Mouse (Mus musculus) cerebellum, adult 2 months (tissue): Measurements from ENCODE around the gene Tmem8. TPM values are rescaled to one million over a fixed set of nuclear protein-coding genes. Genes with fewer than 3 reads are reported as not detected.
A peak's percentile ranks its signal among the peaks of the same experiment; 100 is the strongest.

Experiments used
- DNase-seq, 2 experiments: peaks; one replicate each; pipeline ENCODE4 v3.0.0; 2021
- H3K27ac ChIP-seq: fragments of 200-500 bp; 2 replicates; pipeline ENCODE4 v1.5.1; 2012; ENCODE audit warnings: low read length, control low read depth, inconsistent platforms; ENCODE audit not compliant: insufficient read depth
- H3K27me3 ChIP-seq: fragments of 200-500 bp; 2 replicates; pipeline ENCODE4 v1.6.1; 2012; ENCODE audit warnings: inconsistent platforms, mild to moderate bottlenecking, low read length, moderate library complexity; ENCODE audit not compliant: control insufficient read depth, insufficient read depth
- H3K4me1 ChIP-seq: fragments of 200-500 bp; 2 replicates; pipeline ENCODE4 v1.6.1; 2011; ENCODE audit warnings: low read length; ENCODE audit not compliant: control insufficient read depth, insufficient read depth
- H3K4me3 ChIP-seq: fragments of 200-500 bp; replicated peaks from 2 replicates; pipeline ENCODE3; 2011; ENCODE audit warnings: mild to moderate bottlenecking, low read depth, low read length, control low read depth; ENCODE audit not compliant: insufficient read depth
- CTCF ChIP-seq: fragments of 200-500 bp; IDR thresholded peaks from 2 replicates; pipeline ENCODE4 v1.5.1; 2011; ENCODE audit warnings: low read depth, mild to moderate bottlenecking, control low read depth, low read length, moderate library complexity, borderline replicate concordance; ENCODE audit not compliant: insufficient read depth
- POLR2A ChIP-seq: fragments of 200-500 bp; IDR thresholded peaks from 2 replicates; pipeline ENCODE4 v1.6.1; 2011; ENCODE audit warnings: low read length, control low read depth, borderline replicate concordance; ENCODE audit not compliant: insufficient read depth
- WGBS: fragments of 180-500 bp; shearing (Covaris S2); methylation state at CpG from one replicate; pipeline ENCODE4 v1.1.7; 2018; 5-methylcytosine and 5-hydroxymethylcytosine counted together
- polyA plus RNA-seq: library from polyadenylated mRNA; depleted of rRNA; stranded (reverse); fragments of >200 nt; gene quantifications from 2 replicates; pipeline ENCODE4 v1.2.3, GENCODE M21; 2012; rRNA removed

The Tmem8 gene
- polyA plus RNA-seq: 41.0 and 48.2 TPM in 2 replicates

- peak; percentile 53; the same call in 1 of the 2 replicates for TF ChIP-seq POLR2A
- no peak for TF ChIP-seq CTCF
- Histone ChIP-seq H3K27ac (peak within 1 kb of the TSS; percentile 87), H3K4me1 (no peaks in the 10 kb centered on the region), H3K4me3 (peak within 1 kb of the TSS; percentile 92), H3K27me3 (no peaks in the 10 kb centered on the region)
- whole genome bisulfite sequencing: 1% methylated on average over 69 of the region's 75 CpGs
- peak; percentile 84 to 87 for DNase-seq
Observed at GRCm38 (mm10) chr17:26113181-26113948, at the start of gene Tmem8. Gene Tmem8, plus strand, starts transcription at chr17:26113299.

- DNase-seq: no peak
- no peaks in the 10 kb centered on the region for H3K27me3 ChIP-seq
- peak overlapping the region; percentile 51 for H3K4me3 ChIP-seq
- TF ChIP-seq CTCF (no peak), POLR2A (no peak)
- peaks cover 27% of the 10 kb centered on the region for H3K4me1 ChIP-seq
- H3K27ac ChIP-seq: 0 out of 2 replicates have a peak overlapping the region, but pooled peaks have one; percentile 20
- WGBS: 17% methylated on average over 6 of the region's 6 CpGs
Observed at GRCm38 (mm10) chr17:26064916-26065315, 48.2 kb upstream of the Tmem8 start.

- no peaks in the 10 kb centered on the region for H3K27me3 ChIP-seq
- 73% methylated on average over 7 of the region's 7 CpGs for WGBS
- TF ChIP-seq CTCF: no peak
- TF ChIP-seq POLR2A: no peak
- no peak for DNase-seq
- H3K4me3 ChIP-seq: peak overlapping the region; percentile 81
- H3K4me1 ChIP-seq: peaks cover 30% of the 10 kb centered on the region
- H3K27ac ChIP-seq: no peak overlapping the region
Observed at GRCm38 (mm10) chr17:26066488-26067020, 46.5 kb upstream of the Tmem8 start.

- DNase-seq: peak in 1 of 2 experiments; percentile 53
- Histone ChIP-seq H3K4me1 (peaks cover 19% of the 10 kb centered on the region), H3K27me3 (no peaks in the 10 kb centered on the region), H3K4me3 (peak overlapping the region; percentile 81), H3K27ac (peak overlapping the region; percentile 90)
- TF ChIP-seq CTCF (no peak), POLR2A (no peak)
- WGBS: under 1% methylated on average over 44 of the region's 44 CpGs
Observed at GRCm38 (mm10) chr17:26068024-26068830, 44.9 kb upstream of the Tmem8 start.

GRCm38 (mm10) chr17:26068831-26069739, 44.0 kb upstream of the Tmem8 start, which contains the start of gene Rab11fip3:
Gene Rab11fip3, minus strand, starts transcription at chr17:26069555.
- TF ChIP-seq POLR2A: peak; percentile 96
- no peak for TF ChIP-seq CTCF
- H3K27ac ChIP-seq: peak within 1 kb of the TSS; percentile 90
- under 1% methylated on average over 92 of the region's 94 CpGs for WGBS
- peaks cover 14% of the 10 kb centered on the region; the same call in 1 of the 2 replicates for H3K4me1 ChIP-seq
- peak within 1 kb of the TSS; percentile 81 for H3K4me3 ChIP-seq
- DNase-seq: peak; percentile 88 to 90
- H3K27me3 ChIP-seq: no peaks in the 10 kb centered on the region

GRCm38 (mm10) chr17:26070136-26070535, 43.0 kb upstream of the Tmem8 start:
- H3K27ac ChIP-seq: no peak overlapping the region; the same call in 1 of the 2 replicates
- peak overlapping the region; percentile 81 for H3K4me3 ChIP-seq
- 17% methylated on average over 6 of the region's 6 CpGs for WGBS
- no peak for TF ChIP-seq POLR2A
- TF ChIP-seq CTCF: no peak
- H3K4me1 ChIP-seq: peaks cover 12% of the 10 kb centered on the region; the same call in 1 of the 2 replicates
- H3K27me3 ChIP-seq: no peaks in the 10 kb centered on the region
- DNase-seq: no peak
